22 mouse cellular contexts compared by ENCODE assay signal in genomic region chrX:13085621-13086020, GRCm38 (mm10). TPM values are rescaled to one million over a fixed set of nuclear protein-coding genes. Genes with fewer than 3 reads are reported as not detected.
A peak's percentile ranks its signal among the peaks of the same experiment; 100 is the strongest.
DNase-seq lines count a peak whose midpoint lies in the region; ATAC-seq and TF ChIP-seq lines count a peak whose summit lies in the region.
"Had no signal": no experiment of that assay in that cellular context is flagged by ENCODE, and none has a peak within 500 bp of the region (broad histone marks: within the 10 kb centered on the region; RNA-seq: fewer than 3 reads in every experiment).

No protein-coding gene starts in this region.

- no peak for ATAC-seq in liver, embryonic 11.5 days (replicated peaks; ENCODE audit: low FRiP score)
- ATAC-seq: forebrain, embryonic 16.5 days had no signal

- no peak for TF ChIP-seq POLR2A in heart, adult 2 months (IDR thresholded peaks at IDR 0.05; ENCODE audit: insufficient read depth, low read depth, low read length)

- DNase-seq in heart, adult 2 months, result no peak
- DNase-seq in heart, postnatal 25 days (ENCODE audit: low spot score), result no peak
- peak; percentile 3 for DNase-seq in liver
- no peak for DNase-seq in liver, embryonic 11.5 days (ENCODE audit: low spot score)
- peak; percentile 18 to 20 for DNase-seq in B cell, adult 2 months
- peak; percentile 19 for DNase-seq in R1 (ENCODE audit: low read depth, low spot score)
- DNase-seq in adrenal gland, adult 2 months, result no peak
- no peak for DNase-seq in ovary, postnatal 10 days (ENCODE audit: low spot score)
- DNase-seq: cerebellum, adult 11 months; cerebellum, postnatal 10 days; gastrocnemius, postnatal 36 days; heart, postnatal 4 days; kidney, adult 11 months; thymus, postnatal 36 days had no signal

- no peaks in the 10 kb centered on the region for H3K79me2 ChIP-seq in heart, adult 2 months (replicated peaks; ENCODE audit: control insufficient read depth, insufficient read depth, low read length)

- intact Hi-C loops in heart, adult 2 months (cut with DNase I), result loop anchor here (10.0 kb wide), 1 partner anchor 211 kb away; no protein-coding TSS in a partner anchor
- intact Hi-C loops in heart, postnatal 25 days (cut with DNase I), result no loop called here

- WGBS in heart, adult 2 months, result 74% methylated on average over 1 of the region's 1 CpGs
- 45% methylated on average over 1 of the region's 1 CpGs for WGBS in liver, embryonic 11.5 days

- H3K4me1 ChIP-seq in heart, adult 2 months (ENCODE audit: control insufficient read depth, insufficient read depth, low read length), result no peaks in the 10 kb centered on the region
- no peaks in the 10 kb centered on the region for H3K4me1 ChIP-seq in liver, embryonic 11.5 days (replicated peaks; ENCODE audit: control insufficient read depth, insufficient read depth, low read length)
- H3K4me1 ChIP-seq: forebrain, embryonic 10.5 days; heart, embryonic 15.5 days; hindbrain, embryonic 15.5 days; limb, embryonic 12.5 days; liver, embryonic 15.5 days; midbrain, embryonic 10.5 days; neural tube, embryonic 15.5 days had no signal

- H3K9ac ChIP-seq in heart, adult 2 months (ENCODE audit: low read depth, low read length), result no peak overlapping the region
- no peak overlapping the region for H3K9ac ChIP-seq in liver, embryonic 11.5 days (ENCODE audit: low read depth, low read length)
- H3K9ac ChIP-seq: heart, embryonic 15.5 days; hindbrain, embryonic 15.5 days; limb, embryonic 12.5 days; liver, embryonic 15.5 days; neural tube, embryonic 15.5 days had no signal

- H3K4me3 ChIP-seq in heart, adult 2 months, result no peak overlapping the region
- H3K4me3 ChIP-seq in liver, embryonic 11.5 days (ENCODE audit: low read depth, low read length), result no peak overlapping the region
- H3K4me3 ChIP-seq: forebrain, embryonic 10.5 days; heart, embryonic 15.5 days; hindbrain, embryonic 15.5 days; limb, embryonic 12.5 days; liver, embryonic 15.5 days; midbrain, embryonic 10.5 days; neural tube, embryonic 15.5 days had no signal

- peak; percentile 43 for TF ChIP-seq CTCF in heart, adult 2 months (IDR thresholded peaks at IDR 0.05)

- H3K36me3 ChIP-seq in heart, adult 2 months (ENCODE audit: control insufficient read depth, insufficient read depth, low read length), result no peaks in the 10 kb centered on the region
- H3K36me3 ChIP-seq in liver, embryonic 11.5 days (ENCODE audit: control insufficient read depth, insufficient read depth, low read length), result no peaks in the 10 kb centered on the region
- H3K36me3 ChIP-seq: heart, embryonic 15.5 days; hindbrain, embryonic 15.5 days; limb, embryonic 12.5 days; liver, embryonic 15.5 days; neural tube, embryonic 15.5 days had no signal

- no peak for TF ChIP-seq EP300 in heart, adult 2 months (IDR thresholded peaks at IDR 0.05; ENCODE audit: insufficient read depth, low read depth, low read length)

- H3K4me2 ChIP-seq in liver, embryonic 11.5 days, result no peak overlapping the region
- H3K4me2 ChIP-seq: heart, embryonic 15.5 days; hindbrain, embryonic 15.5 days; limb, embryonic 12.5 days; liver, embryonic 15.5 days; neural tube, embryonic 15.5 days had no signal

- H3K27ac ChIP-seq in heart, adult 2 months, result no peak overlapping the region
- H3K27ac ChIP-seq in liver, embryonic 11.5 days (ENCODE audit: low read depth, low read length), result no peak overlapping the region
- H3K27ac ChIP-seq: forebrain, embryonic 10.5 days; heart, embryonic 15.5 days; hindbrain, embryonic 15.5 days; limb, embryonic 12.5 days; liver, embryonic 15.5 days; midbrain, embryonic 10.5 days; neural tube, embryonic 15.5 days had no signal

- H3K27me3 ChIP-seq in heart, adult 2 months (ENCODE audit: control insufficient read depth, insufficient read depth, low read length), result no peaks in the 10 kb centered on the region
- no peaks in the 10 kb centered on the region for H3K27me3 ChIP-seq in liver, embryonic 11.5 days (replicated peaks; ENCODE audit: control insufficient read depth, insufficient read depth, low read length)
- H3K27me3 ChIP-seq: heart, embryonic 15.5 days; hindbrain, embryonic 15.5 days; limb, embryonic 12.5 days; liver, embryonic 15.5 days; neural tube, embryonic 15.5 days had no signal

- no peaks in the 10 kb centered on the region for H3K9me3 ChIP-seq in liver, embryonic 11.5 days (ENCODE audit: control insufficient read depth, low read length)
- H3K9me3 ChIP-seq: forebrain, embryonic 10.5 days; heart, embryonic 15.5 days; hindbrain, embryonic 15.5 days; limb, embryonic 12.5 days; liver, embryonic 15.5 days; midbrain, embryonic 10.5 days; neural tube, embryonic 15.5 days had no signal

RNA-seq across cellular contexts. Expression of gene Usp9x, which starts 14.3 kb away (rescaled TPM):
- 100 to 1,000 TPM; 142 to 170 TPM for total RNA-seq in heart, adult 2 months (2021)
- polyA plus RNA-seq in heart, adult 2 months (2012; rRNA removed), result 17.7 and 35.3 TPM in 2 replicates
- 100 to 1,000 TPM; 137 to 155 TPM for total RNA-seq in heart, postnatal 25 days (2021)
- 34.6 and 39.1 TPM in 2 replicates for polyA plus RNA-seq in liver, embryonic 11.5 days (2014; fragmentation: Nextera tagmentation; extraction: Ambion mirVana)
- total RNA-seq in adrenal gland, adult 2 months (2021), result 100 to 1,000 TPM; 139 to 223 TPM
- 3.5 and 6.5 TPM in 2 replicates for polyA plus RNA-seq in adrenal gland, adult 2 months (2012; rRNA removed)

Comparison
In these comparisons a context has a peak if more than half of its experiments do, and no peak if none do; other contexts are left out.
1. DNase-seq: peak in liver (single experiment), B cell, adult 2 months (2 of 2) and R1 (single experiment); none in heart, adult 2 months (0 of 2), heart, postnatal 25 days (single experiment), liver, embryonic 11.5 days (single experiment), adrenal gland, adult 2 months (single experiment) and ovary, postnatal 10 days (single experiment).